In genomic region chr16:15352320-15352719, GRCm38 (mm10) we compare ENCODE assay signal across 17 mouse cellular contexts. TPM values are rescaled to one million over a fixed set of nuclear protein-coding genes. Genes with fewer than 3 reads are reported as not detected.
DNase-seq lines count a peak whose midpoint lies in the region; ATAC-seq and TF ChIP-seq lines count a peak whose summit lies in the region.
"Had no signal": no experiment of that assay in that cellular context is flagged by ENCODE, and none has a peak within 500 bp of the region (broad histone marks: within the 10 kb centered on the region; RNA-seq: fewer than 3 reads in every experiment).

No protein-coding gene starts in this region.

- no peak for ATAC-seq in kidney, postnatal 0 days (replicated peaks; ENCODE audit: low FRiP score, low read depth)
- ATAC-seq in kidney, embryonic 14.5 days (ENCODE audit: low FRiP score, low TSS enrichment), result no peak; the same call in 1 of the 2 replicates
- ATAC-seq: forebrain, embryonic 15.5 days; intestine, embryonic 15.5 days had no signal

- DNase-seq in kidney, postnatal 0 days (ENCODE audit: low spot score), result no peak
- peak; percentile 60 for DNase-seq in ES-CJ7 (ENCODE audit: low read depth, low spot score)
- peak; percentile 50 for DNase-seq in adipocyte (ENCODE audit: low spot score)
- peak; percentile 20 for DNase-seq in lung, postnatal 14 days
- no peak for DNase-seq in right cerebral cortex, postnatal 14 days
- no peak for DNase-seq in spleen, postnatal 36 days (ENCODE audit: low spot score in 2 of 2)
- DNase-seq: adrenal gland, postnatal 10 days; cerebellum, adult 11-12 months; heart, adult 11 months; heart, postnatal 14 days; layer of hippocampus, postnatal 36 days; spleen, adult 18-20 months had no signal

- H3K27me3 ChIP-seq in kidney, postnatal 0 days (ENCODE audit: insufficient read depth, low read length), result no peaks in the 10 kb centered on the region
- H3K27me3 ChIP-seq in kidney, embryonic 14.5 days (ENCODE audit: control insufficient read depth, insufficient read depth, low read length), result no peaks in the 10 kb centered on the region
- H3K27me3 ChIP-seq: embryonic facial prominence, embryonic 13.5 days; forebrain, embryonic 15.5 days; intestine, embryonic 15.5 days had no signal

- H3K4me1 ChIP-seq in kidney, postnatal 0 days (replicated peaks; ENCODE audit: insufficient read depth, low read length), result no peaks in the 10 kb centered on the region
- H3K4me1 ChIP-seq in kidney, embryonic 14.5 days (ENCODE audit: control insufficient read depth, insufficient read depth, low read length), result no peaks in the 10 kb centered on the region
- H3K4me1 ChIP-seq: forebrain, embryonic 15.5 days; intestine, embryonic 15.5 days had no signal

- no peak overlapping the region for H3K4me3 ChIP-seq in kidney, postnatal 0 days (replicated peaks; ENCODE audit: low read depth, low read length)
- no peak overlapping the region for H3K4me3 ChIP-seq in kidney, embryonic 14.5 days (ENCODE audit: low read length)
- H3K4me3 ChIP-seq: embryonic facial prominence, embryonic 13.5 days; forebrain, embryonic 15.5 days; intestine, embryonic 15.5 days had no signal

- peak; percentile 44 for TF ChIP-seq CTCF in kidney, postnatal 0 days (IDR thresholded peaks at IDR 0.05; ENCODE audit: low read depth)

- H3K27ac ChIP-seq in kidney, postnatal 0 days, result no peak overlapping the region
- H3K27ac ChIP-seq in kidney, embryonic 14.5 days (ENCODE audit: low read depth, low read length), result no peak overlapping the region
- H3K27ac ChIP-seq: embryonic facial prominence, embryonic 13.5 days; forebrain, embryonic 15.5 days; intestine, embryonic 15.5 days had no signal

- H3K36me3 ChIP-seq in kidney, postnatal 0 days (ENCODE audit: insufficient read depth, low read length), result no peaks in the 10 kb centered on the region
- no peaks in the 10 kb centered on the region for H3K36me3 ChIP-seq in kidney, embryonic 14.5 days (ENCODE audit: control insufficient read depth, insufficient read depth, low read length)
- H3K36me3 ChIP-seq: embryonic facial prominence, embryonic 13.5 days; forebrain, embryonic 15.5 days; intestine, embryonic 15.5 days had no signal

- 55% methylated on average over 2 of the region's 2 CpGs for WGBS in kidney, postnatal 0 days
- 55% methylated on average over 2 of the region's 2 CpGs for WGBS in kidney, embryonic 14.5 days

- no peaks in the 10 kb centered on the region for H3K9me3 ChIP-seq in kidney, postnatal 0 days (replicated peaks; ENCODE audit: low read length)
- no peaks in the 10 kb centered on the region for H3K9me3 ChIP-seq in kidney, embryonic 14.5 days (ENCODE audit: control insufficient read depth, low read length)
- H3K9me3 ChIP-seq: embryonic facial prominence, embryonic 13.5 days; forebrain, embryonic 15.5 days; intestine, embryonic 15.5 days had no signal

- no peak overlapping the region for H3K4me2 ChIP-seq in kidney, postnatal 0 days (ENCODE audit: low read length)
- H3K4me2 ChIP-seq in kidney, embryonic 14.5 days (replicated peaks; ENCODE audit: low read depth, low read length), result no peak overlapping the region
- H3K4me2 ChIP-seq: embryonic facial prominence, embryonic 13.5 days; forebrain, embryonic 15.5 days; intestine, embryonic 15.5 days had no signal

- H3K9ac ChIP-seq in kidney, postnatal 0 days (ENCODE audit: low read depth, low read length), result no peak overlapping the region
- no peak overlapping the region for H3K9ac ChIP-seq in kidney, embryonic 14.5 days (ENCODE audit: low read depth, low read length)
- H3K9ac ChIP-seq: embryonic facial prominence, embryonic 13.5 days; forebrain, embryonic 15.5 days; intestine, embryonic 15.5 days had no signal

RNA-seq across cellular contexts. Expression of gene Gm21897, which starts 35.1 kb away (rescaled TPM):
- not detected in 2 replicates for polyA plus RNA-seq in kidney, postnatal 0 days (2015; fragmentation: Nextera tagmentation; extraction: Ambion mirVana)
- not detected in 2 replicates for polyA plus RNA-seq in kidney, embryonic 14.5 days (2014; fragmentation: Nextera tagmentation; extraction: Ambion mirVana)
- polyA plus RNA-seq: embryonic facial prominence, embryonic 13.5 days; forebrain, embryonic 15.5 days; intestine, embryonic 15.5 days; liver, adult 2 months had no signal

Comparison
In these comparisons a context has a peak if more than half of its experiments do, and no peak if none do; other contexts are left out.
1. DNase-seq: peak in ES-CJ7 (single experiment), adipocyte (single experiment) and lung, postnatal 14 days (single experiment); none in kidney, postnatal 0 days (single experiment), right cerebral cortex, postnatal 14 days (single experiment) and spleen, postnatal 36 days (0 of 2).